Mouse (Mus musculus) CD4-positive, CD25-positive, alpha-beta regulatory T cell (primary cell): ENCODE results near the gene Ptprt. TPM values are rescaled to one million over a fixed set of nuclear protein-coding genes. Genes with fewer than 3 reads are reported as not detected.

ENCODE experiments used
- polyA plus RNA-seq: library from polyadenylated mRNA; unstranded; fragments of 100-300 nt; shearing (Covaris generic); gene quantifications from one replicate; pipeline ENCODE4 v1.2.1, GENCODE M21; 2017

Ptprt gene
- polyA plus RNA-seq = not detected

DNA sequence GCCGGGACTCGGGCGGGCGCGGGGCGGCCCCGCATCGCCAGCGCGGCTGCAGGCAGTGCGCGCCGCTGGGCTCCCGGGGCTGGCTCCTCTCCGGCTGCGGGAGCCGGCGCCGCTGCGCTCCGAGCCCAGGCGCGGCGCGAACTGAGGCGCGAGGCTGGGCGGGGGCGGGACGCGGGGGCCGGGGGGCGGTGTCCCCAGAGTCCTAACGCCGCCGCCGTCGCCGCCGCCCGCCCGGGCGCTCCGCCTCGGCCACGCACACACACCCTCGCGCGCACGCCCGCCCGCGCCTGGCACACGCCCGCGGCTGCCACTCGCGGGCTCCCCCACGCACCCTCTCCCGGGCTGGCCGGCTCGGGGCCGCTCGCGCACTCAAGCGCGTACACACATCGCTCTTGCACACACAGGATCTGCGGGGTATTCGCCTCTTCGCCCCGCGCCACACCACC is at the start of gene Ptprt:
Ptprt (minus strand) TSS at position 207 of the 446 bp plus-strand sequence.

